Mouse (Mus musculus): ENCODE results near the gene Copz1. TPM values are rescaled to one million over a fixed set of nuclear protein-coding genes. Genes with fewer than 3 reads are reported as not detected.

The Copz1 gene
- polyA plus RNA-seq, 1 experiment from 2014 or later: 221 TPM

GRCm38 (mm10) chr15:103315011-103315502, 42.5 kb downstream of the Copz1 start:
- Histone ChIP-seq H3K4me1 (ENCODE audit: control insufficient read depth, insufficient read depth, low read length) (peaks cover 23% of the 10 kb centered on the region), H3K4me2 (peak overlapping the region; percentile 74), H3K27me3 (ENCODE audit: control insufficient read depth, insufficient read depth, low read length) (no peaks in the 10 kb centered on the region), H3K9ac (ENCODE audit: low read depth, low read length) (peak overlapping the region; percentile 44; the same call in 1 of the 2 replicates), H3K4me3 (ENCODE audit: low read depth, low read length) (peak overlapping the region; percentile 32), H3K27ac (ENCODE audit: low read depth, low read length) (no peak overlapping the region), H3K9me3 (replicated peaks; ENCODE audit: control insufficient read depth, low read length) (no peaks in the 10 kb centered on the region), H3K36me3 (ENCODE audit: control insufficient read depth, insufficient read depth, low read length) (peaks cover 4% of the 10 kb centered on the region)
- 5% methylated on average over 18 of the region's 18 CpGs for WGBS (ENCODE audit: insufficient replicate concordance)
- ATAC-seq (replicated peaks; ENCODE audit: insufficient number of reproducible peaks, low FRiP score, low TSS enrichment): peak; percentile 52

- 80% methylated on average over 10 of the region's 10 CpGs for WGBS (ENCODE audit: insufficient replicate concordance)
- Histone ChIP-seq H3K9ac (ENCODE audit: low read depth, low read length) (no peak overlapping the region), H3K4me3 (ENCODE audit: low read depth, low read length) (no peak overlapping the region), H3K9me3 (replicated peaks; ENCODE audit: control insufficient read depth, low read length) (no peaks in the 10 kb centered on the region), H3K36me3 (ENCODE audit: control insufficient read depth, insufficient read depth, low read length) (peaks cover 4% of the 10 kb centered on the region), H3K4me2 (no peak overlapping the region), H3K4me1 (ENCODE audit: control insufficient read depth, insufficient read depth, low read length) (peaks cover 26% of the 10 kb centered on the region), H3K27ac (ENCODE audit: low read depth, low read length) (no peak overlapping the region), H3K27me3 (ENCODE audit: control insufficient read depth, insufficient read depth, low read length) (no peaks in the 10 kb centered on the region)
- ATAC-seq (replicated peaks; ENCODE audit: insufficient number of reproducible peaks, low FRiP score, low TSS enrichment): no peak
These were observed 43.7 kb downstream of the Copz1 start for GRCm38 (mm10) chr15:103315979-103316776.

- H3K4me1 ChIP-seq (ENCODE audit: control insufficient read depth, insufficient read depth, low read length): peaks cover 35% of the 10 kb centered on the region
- H3K9me3 ChIP-seq (replicated peaks; ENCODE audit: control insufficient read depth, low read length): no peaks in the 10 kb centered on the region
- no peak overlapping the region for H3K4me3 ChIP-seq (ENCODE audit: low read depth, low read length)
- H3K9ac ChIP-seq (ENCODE audit: low read depth, low read length): no peak overlapping the region
- H3K36me3 ChIP-seq (ENCODE audit: control insufficient read depth, insufficient read depth, low read length): peaks cover 4% of the 10 kb centered on the region
- no peak overlapping the region for H3K27ac ChIP-seq (ENCODE audit: low read depth, low read length)
- no peak for ATAC-seq (replicated peaks; ENCODE audit: insufficient number of reproducible peaks, low FRiP score, low TSS enrichment)
- H3K4me2 ChIP-seq: no peak overlapping the region
- no peaks in the 10 kb centered on the region for H3K27me3 ChIP-seq (ENCODE audit: control insufficient read depth, insufficient read depth, low read length)
These were observed 44.6 kb downstream of the Copz1 start for GRCm38 (mm10) chr15:103317120-103317519.

- WGBS (ENCODE audit: insufficient replicate concordance): 85% methylated on average over 8 of the region's 8 CpGs
- Histone ChIP-seq H3K9ac (ENCODE audit: low read depth, low read length) (no peak overlapping the region), H3K9me3 (replicated peaks; ENCODE audit: control insufficient read depth, low read length) (no peaks in the 10 kb centered on the region), H3K4me2 (no peak overlapping the region), H3K27me3 (ENCODE audit: control insufficient read depth, insufficient read depth, low read length) (no peaks in the 10 kb centered on the region), H3K4me3 (ENCODE audit: low read depth, low read length) (no peak overlapping the region), H3K36me3 (ENCODE audit: control insufficient read depth, insufficient read depth, low read length) (peaks cover 4% of the 10 kb centered on the region), H3K4me1 (ENCODE audit: control insufficient read depth, insufficient read depth, low read length) (peaks cover 41% of the 10 kb centered on the region), H3K27ac (ENCODE audit: low read depth, low read length) (no peak overlapping the region)
- no peak for ATAC-seq (replicated peaks; ENCODE audit: insufficient number of reproducible peaks, low FRiP score, low TSS enrichment)
These were observed 45.2 kb downstream of the Copz1 start for GRCm38 (mm10) chr15:103317731-103318130.

- no peak overlapping the region for H3K4me3 ChIP-seq (ENCODE audit: low read depth, low read length)
- H3K27ac ChIP-seq (ENCODE audit: low read depth, low read length): no peak overlapping the region
- WGBS (ENCODE audit: insufficient replicate concordance): 72% methylated on average over 3 of the region's 3 CpGs
- H3K4me2 ChIP-seq: no peak overlapping the region
- H3K27me3 ChIP-seq (ENCODE audit: control insufficient read depth, insufficient read depth, low read length): no peaks in the 10 kb centered on the region
- peaks cover 4% of the 10 kb centered on the region for H3K36me3 ChIP-seq (ENCODE audit: control insufficient read depth, insufficient read depth, low read length)
- ATAC-seq (replicated peaks; ENCODE audit: insufficient number of reproducible peaks, low FRiP score, low TSS enrichment): no peak
- no peaks in the 10 kb centered on the region for H3K9me3 ChIP-seq (replicated peaks; ENCODE audit: control insufficient read depth, low read length)
- peaks cover 42% of the 10 kb centered on the region for H3K4me1 ChIP-seq (ENCODE audit: control insufficient read depth, insufficient read depth, low read length)
- H3K9ac ChIP-seq (ENCODE audit: low read depth, low read length): no peak overlapping the region
These were observed 45.8 kb downstream of the Copz1 start for GRCm38 (mm10) chr15:103318201-103318816.

- 26% methylated on average over 1 of the region's 1 CpGs for WGBS (ENCODE audit: insufficient replicate concordance)
- ATAC-seq (replicated peaks; ENCODE audit: insufficient number of reproducible peaks, low FRiP score, low TSS enrichment): no peak
- H3K9me3 ChIP-seq (replicated peaks; ENCODE audit: control insufficient read depth, low read length): no peaks in the 10 kb centered on the region
- H3K4me1 ChIP-seq (ENCODE audit: control insufficient read depth, insufficient read depth, low read length): peaks cover 34% of the 10 kb centered on the region
- no peak overlapping the region; the same call in none of the 2 replicates for H3K4me2 ChIP-seq
- H3K36me3 ChIP-seq (ENCODE audit: control insufficient read depth, insufficient read depth, low read length): peaks cover 4% of the 10 kb centered on the region
- no peak overlapping the region for H3K9ac ChIP-seq (ENCODE audit: low read depth, low read length)
- no peak overlapping the region; the same call in 1 of the 2 replicates for H3K4me3 ChIP-seq (ENCODE audit: low read depth, low read length)
- no peak overlapping the region for H3K27ac ChIP-seq (ENCODE audit: low read depth, low read length)
- H3K27me3 ChIP-seq (ENCODE audit: control insufficient read depth, insufficient read depth, low read length): no peaks in the 10 kb centered on the region
These were observed 48.6 kb downstream of the Copz1 start for GRCm38 (mm10) chr15:103321076-103321475.

GRCm38 (mm10) chr15:103322396-103322795, 49.9 kb downstream of the Copz1 start:
- no peaks in the 10 kb centered on the region for H3K9me3 ChIP-seq (replicated peaks; ENCODE audit: control insufficient read depth, low read length)
- H3K36me3 ChIP-seq (ENCODE audit: control insufficient read depth, insufficient read depth, low read length): peaks cover 4% of the 10 kb centered on the region
- ATAC-seq (replicated peaks; ENCODE audit: insufficient number of reproducible peaks, low FRiP score, low TSS enrichment): no peak
- H3K4me3 ChIP-seq (ENCODE audit: low read depth, low read length): peak overlapping the region; percentile 81
- peaks cover 31% of the 10 kb centered on the region for H3K4me1 ChIP-seq (ENCODE audit: control insufficient read depth, insufficient read depth, low read length)
- H3K9ac ChIP-seq (ENCODE audit: low read depth, low read length): peak overlapping the region; percentile 78
- H3K27ac ChIP-seq (ENCODE audit: low read depth, low read length): no peak overlapping the region
- H3K4me2 ChIP-seq: peak overlapping the region; percentile 89
- H3K27me3 ChIP-seq (ENCODE audit: control insufficient read depth, insufficient read depth, low read length): no peaks in the 10 kb centered on the region
- 52% methylated on average over 4 of the region's 4 CpGs for WGBS (ENCODE audit: insufficient replicate concordance)

GRCm38 (mm10) chr15:103323070-103323454, 50.5 kb downstream of the Copz1 start:
- 3% methylated on average over 15 of the region's 26 CpGs for WGBS (ENCODE audit: insufficient replicate concordance)
- 0 out of 2 replicates have a peak overlapping the region, but pooled peaks have one; percentile 46 for H3K27ac ChIP-seq (ENCODE audit: low read depth, low read length)
- peaks cover 29% of the 10 kb centered on the region for H3K4me1 ChIP-seq (ENCODE audit: control insufficient read depth, insufficient read depth, low read length)
- H3K27me3 ChIP-seq (ENCODE audit: control insufficient read depth, insufficient read depth, low read length): no peaks in the 10 kb centered on the region
- peaks cover 2% of the 10 kb centered on the region for H3K36me3 ChIP-seq (ENCODE audit: control insufficient read depth, insufficient read depth, low read length)
- H3K9ac ChIP-seq (ENCODE audit: low read depth, low read length): peak overlapping the region; percentile 78
- peak overlapping the region; percentile 81 for H3K4me3 ChIP-seq (ENCODE audit: low read depth, low read length)
- peak overlapping the region; percentile 89 for H3K4me2 ChIP-seq
- H3K9me3 ChIP-seq (replicated peaks; ENCODE audit: control insufficient read depth, low read length): no peaks in the 10 kb centered on the region
- ATAC-seq (replicated peaks; ENCODE audit: insufficient number of reproducible peaks, low FRiP score, low TSS enrichment): peak; percentile 74
